Mouse (Mus musculus): Measurements from ENCODE around the gene 9130230L23Rik. TPM values are rescaled to one million over a fixed set of nuclear protein-coding genes. Genes with fewer than 3 reads are reported as not detected.

9130230L23Rik gene
- polyA plus RNA-seq, 1 experiment: not detected

DNA sequence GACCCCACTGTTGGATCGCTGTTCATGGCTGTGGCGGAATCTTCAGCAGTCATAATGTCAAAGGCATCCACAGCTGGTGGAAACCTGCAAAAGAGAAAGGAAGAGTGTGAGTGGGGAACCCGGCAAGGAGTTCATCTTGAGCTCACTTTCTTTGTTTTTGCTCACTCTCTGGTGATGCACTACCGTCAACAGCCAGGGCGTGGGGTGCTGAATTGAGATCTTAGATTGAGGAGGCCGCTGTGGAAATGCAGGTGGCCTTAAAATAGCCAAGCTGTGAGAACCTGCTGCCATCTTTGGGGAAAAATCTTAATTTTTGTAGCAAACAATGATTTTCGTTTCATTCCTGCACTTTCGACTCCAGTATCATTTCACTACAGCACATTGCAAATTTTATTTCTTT is 23.1 kb upstream of the 9130230L23Rik start:
- no peak for TF ChIP-seq GATA1 (IDR thresholded peaks at IDR 0.05; ENCODE audit: low read length)

DNA sequence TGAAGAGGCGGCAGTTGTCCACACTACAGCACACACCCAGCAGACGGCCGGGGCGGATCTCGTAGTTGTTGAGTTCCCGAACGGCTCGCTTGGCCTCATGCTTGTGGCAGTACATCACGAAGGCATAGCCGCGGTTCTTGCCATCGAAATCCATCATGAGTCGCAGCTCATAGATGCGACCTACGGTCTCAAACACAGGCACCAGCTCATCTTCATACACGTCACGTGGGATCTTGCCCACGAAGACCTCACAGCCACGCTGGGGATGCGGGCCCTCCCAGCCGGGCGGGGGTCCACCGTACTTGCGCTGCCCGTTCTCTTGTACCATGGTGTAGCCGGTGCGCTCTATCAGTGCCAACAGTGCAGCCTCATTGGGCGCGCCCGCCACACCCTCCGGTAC is 22.7 kb upstream of the 9130230L23Rik start:
- no peak for TF ChIP-seq GATA1 (IDR thresholded peaks at IDR 0.05; ENCODE audit: low read length)

DNA sequence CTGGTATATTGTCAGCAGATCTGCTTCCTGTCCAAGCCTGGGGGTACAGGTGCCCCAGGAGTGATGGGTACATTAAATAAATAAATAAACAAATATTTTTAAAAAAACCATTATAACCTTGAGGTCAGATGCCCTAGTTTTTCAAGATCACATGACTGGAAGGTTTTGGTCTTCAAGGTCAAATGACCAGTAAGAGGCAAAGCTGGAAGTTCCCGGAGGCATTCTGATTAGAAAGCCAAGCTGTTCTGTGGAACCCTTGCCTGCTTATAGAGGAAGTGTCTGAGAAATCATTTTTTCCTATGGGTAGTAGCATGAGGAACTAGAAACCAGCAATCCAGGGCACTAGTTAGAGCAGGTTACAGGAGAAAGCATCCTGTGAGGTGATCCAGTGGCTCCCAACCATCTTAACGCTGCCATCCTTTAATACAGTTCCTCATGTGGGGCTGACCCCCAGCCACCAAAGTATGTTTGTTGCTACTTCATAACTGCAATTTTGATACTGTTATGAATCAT is 11.4 kb upstream of the 9130230L23Rik start:
- no peak for TF ChIP-seq GATA1 (IDR thresholded peaks at IDR 0.05; ENCODE audit: low read length)

DNA sequence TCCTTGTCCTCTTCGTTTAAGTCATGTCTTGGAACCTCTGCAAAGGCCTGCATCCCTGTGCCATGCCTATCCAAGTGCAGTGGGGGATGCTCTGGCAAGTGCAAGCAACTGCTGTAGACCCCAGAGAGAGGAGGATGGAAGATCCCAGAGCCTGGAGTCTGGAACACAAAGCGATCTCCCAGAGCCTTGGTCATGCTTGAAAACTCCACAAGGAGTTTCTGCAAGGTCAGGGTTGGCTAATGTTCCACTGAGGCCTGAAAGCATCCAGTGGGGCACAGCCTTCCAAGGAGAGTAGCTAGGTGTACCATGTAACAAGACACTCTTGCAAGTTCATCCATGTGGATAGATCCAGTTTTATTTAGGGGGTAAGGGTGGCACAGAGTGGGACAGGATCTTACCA is 10.4 kb upstream of the 9130230L23Rik start:
- TF ChIP-seq GATA1 (IDR thresholded peaks at IDR 0.05; ENCODE audit: low read length): no peak

DNA sequence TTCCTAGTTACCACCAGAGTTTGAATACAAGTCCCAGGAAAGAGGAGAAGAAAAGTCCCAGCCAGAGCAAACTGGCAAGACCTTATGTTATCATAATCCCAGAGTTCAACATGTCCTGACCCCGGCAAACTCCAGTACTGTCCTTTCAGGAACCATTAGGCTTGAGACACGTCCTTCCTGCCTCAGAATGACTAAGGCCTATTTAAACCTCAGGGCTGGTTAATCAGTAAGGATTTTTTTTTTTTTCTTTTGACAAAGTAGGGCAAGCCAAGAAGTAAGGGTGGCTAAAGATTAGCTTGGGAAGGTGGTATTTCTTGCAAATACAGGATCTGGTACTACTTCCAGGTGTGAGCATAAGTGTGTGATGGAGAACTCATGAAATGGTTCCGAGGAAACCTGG is 9.9 kb upstream of the 9130230L23Rik start:
- no peak for TF ChIP-seq GATA1 (IDR thresholded peaks at IDR 0.05; ENCODE audit: low read length)

DNA sequence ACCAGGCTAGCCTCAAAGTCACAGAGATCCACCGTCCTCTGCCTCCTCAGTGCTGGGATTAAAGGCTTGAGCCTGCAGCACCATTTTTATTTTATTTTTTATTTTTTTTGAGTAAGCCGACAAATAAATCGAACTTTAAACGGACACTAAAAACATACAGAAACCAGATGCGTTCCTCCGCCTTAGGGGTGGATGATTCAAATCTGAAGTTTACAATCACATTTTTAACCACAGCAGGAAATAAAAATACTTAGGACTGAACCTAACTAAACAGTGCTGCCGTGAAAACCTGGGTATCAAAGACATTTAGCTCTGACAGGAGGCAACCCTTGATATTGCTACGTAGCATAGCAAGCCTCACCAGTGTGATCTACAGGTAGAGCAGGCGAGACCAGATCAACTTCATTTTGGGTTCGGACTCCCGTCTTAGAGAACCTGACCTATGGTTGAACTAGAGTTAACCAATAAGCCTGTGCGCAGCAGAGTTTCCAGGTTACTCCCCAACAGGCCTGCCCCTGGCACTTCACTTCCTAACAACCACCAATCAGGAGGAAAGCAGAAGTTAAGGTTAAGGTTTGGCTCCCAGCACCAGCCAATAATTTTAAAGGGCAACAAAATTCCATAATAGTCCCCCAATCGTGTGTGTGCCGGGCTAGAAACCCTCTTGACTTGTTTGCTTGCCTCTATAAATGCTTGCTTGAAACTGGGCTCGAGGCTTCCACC is 4.3 kb upstream of the 9130230L23Rik start:
- no peak for TF ChIP-seq GATA1 (IDR thresholded peaks at IDR 0.05; ENCODE audit: low read length)

DNA sequence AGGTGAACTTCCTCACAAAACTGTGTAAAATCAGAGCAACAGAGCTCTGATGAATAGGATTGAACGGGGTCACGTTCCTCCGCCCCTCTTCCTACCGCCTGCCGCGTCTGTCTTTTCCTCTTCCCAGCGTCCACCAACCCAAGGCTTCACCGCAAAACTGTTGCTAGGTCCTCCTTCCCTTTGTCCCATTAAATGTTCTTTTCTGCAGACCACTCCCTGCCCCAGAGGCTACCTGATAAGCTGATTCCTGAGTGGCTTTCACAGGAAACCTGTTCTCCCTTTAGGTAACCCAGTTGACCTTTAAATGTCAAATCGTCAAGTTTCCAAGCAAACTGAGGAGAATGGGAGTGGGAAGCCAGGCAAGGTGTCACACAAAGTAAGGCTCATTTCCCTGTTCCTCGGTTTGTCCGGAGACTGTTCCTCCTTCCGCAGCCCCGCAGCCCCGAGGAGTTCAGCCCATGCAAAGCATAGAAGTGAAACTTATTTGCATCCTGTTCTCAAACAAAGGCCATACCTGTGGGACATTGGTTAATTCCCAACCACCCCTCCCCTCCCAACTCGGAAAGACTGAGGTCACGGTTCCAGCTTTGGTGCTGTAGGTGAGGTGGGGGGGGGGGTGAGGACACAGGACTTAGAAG is 1.1 kb upstream of the 9130230L23Rik start:
- no peak for TF ChIP-seq GATA1 (IDR thresholded peaks at IDR 0.05; ENCODE audit: low read length)

DNA sequence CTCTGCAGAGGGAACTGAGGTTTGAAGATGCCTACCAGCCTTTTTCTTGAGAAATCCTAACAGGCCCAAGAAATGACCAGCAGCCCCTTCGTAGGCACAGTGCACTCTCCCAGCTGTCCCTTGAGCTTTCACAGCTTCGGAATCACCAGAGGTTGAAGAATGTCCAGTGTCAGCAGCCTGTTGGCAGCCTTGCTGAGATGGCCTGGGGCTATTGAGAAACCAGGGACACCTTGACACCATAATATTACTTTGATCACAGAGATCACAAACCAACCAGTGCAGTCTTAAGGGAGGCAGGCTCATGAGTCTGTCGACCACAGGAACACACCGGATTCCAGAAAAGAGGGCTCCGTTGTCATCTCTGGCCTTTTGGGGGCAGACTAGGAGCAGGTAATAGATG is 2.9 kb downstream of the 9130230L23Rik start:
- TF ChIP-seq GATA1 (IDR thresholded peaks at IDR 0.05; ENCODE audit: low read length): no peak

DNA sequence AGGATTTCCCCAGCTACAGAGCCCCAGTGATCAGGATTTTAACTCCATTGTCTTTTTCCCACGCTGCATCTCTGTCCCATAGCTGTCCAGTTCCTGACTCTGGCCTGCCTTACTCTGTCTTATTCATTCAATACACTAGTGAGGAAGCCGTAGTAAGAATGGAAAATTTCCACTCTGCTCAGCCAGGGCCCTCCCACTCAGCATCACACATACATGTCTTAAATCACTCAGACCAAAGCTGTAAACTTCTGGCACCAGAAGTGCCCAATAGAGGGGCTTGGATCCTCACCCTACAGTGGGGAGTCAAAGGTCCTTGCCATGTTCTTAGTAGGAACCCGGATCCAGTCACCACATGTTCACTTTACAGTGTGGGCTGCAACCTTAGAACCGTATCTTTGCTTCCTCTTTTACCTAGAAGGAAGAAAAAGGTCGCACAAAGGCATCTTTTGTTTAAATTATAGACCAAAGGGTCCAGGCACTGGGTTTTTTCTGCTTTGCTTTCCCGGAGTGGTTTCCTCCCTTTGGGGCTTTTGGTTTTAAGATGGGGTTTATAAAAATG is 3.4 kb downstream of the 9130230L23Rik start:
- TF ChIP-seq GATA1 (IDR thresholded peaks at IDR 0.05; ENCODE audit: low read length): no peak

DNA sequence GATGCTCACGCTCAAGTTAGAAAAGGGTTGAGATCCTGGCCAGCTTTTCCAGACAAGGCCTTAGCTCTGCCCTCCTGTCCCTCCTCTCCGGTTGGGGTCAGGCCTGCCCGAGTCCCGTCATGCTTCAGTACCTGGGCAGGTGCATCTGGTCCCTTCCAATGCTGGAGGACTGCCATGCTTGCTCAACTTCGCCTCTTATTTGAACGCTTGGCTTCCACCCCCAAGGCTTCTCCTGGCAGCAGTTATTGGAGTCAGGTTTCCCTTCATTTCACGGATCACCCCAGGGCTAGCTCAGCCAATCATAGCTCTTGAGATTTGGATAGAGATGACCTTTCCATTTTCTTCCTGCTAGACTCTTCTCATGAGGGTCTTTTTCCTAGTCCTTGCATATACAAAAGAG is 4.0 kb downstream of the 9130230L23Rik start:
- no peak for TF ChIP-seq GATA1 (IDR thresholded peaks at IDR 0.05; ENCODE audit: low read length)

DNA sequence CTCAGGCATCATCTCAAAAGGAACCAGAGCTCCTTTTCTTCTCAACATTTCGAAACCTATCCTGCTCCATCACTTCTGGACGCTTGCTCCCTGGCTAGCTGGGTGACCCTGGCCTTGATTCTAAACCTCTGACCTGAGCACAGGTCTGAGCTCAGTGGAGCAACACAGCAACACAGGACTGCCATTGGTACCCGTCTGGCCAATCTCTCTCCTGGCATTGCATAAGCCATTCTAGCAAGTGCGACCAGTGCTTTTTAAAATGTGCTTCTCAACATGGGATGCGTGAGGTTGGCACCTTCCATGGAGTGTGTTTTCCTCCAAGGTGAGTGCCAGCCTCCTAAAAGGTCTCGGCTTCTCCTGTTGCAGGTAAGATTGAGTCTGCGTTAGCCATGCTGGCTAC is 5.0 kb downstream of the 9130230L23Rik start:
- TF ChIP-seq GATA1 (IDR thresholded peaks at IDR 0.05; ENCODE audit: low read length): no peak

DNA sequence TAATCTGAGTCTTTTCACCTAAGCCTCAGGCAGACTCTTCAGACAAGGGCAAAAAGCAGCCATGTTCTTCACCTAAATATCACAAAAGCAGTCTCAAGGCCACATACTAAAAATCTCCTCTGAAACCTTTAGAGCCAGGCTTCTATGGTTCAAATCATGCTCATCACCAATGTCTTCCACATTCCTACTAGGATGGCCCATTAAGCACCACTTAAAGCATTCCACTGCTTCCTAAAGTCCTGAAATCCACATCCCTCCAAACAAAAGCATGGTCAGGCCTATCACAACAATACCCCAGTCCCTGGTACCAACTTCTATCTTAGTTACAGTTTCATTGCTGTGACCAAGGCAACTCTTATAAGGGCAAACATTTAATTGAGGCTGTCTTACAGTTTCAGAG is 6.3 kb downstream of the 9130230L23Rik start:
- no peak for TF ChIP-seq GATA1 (IDR thresholded peaks at IDR 0.05; ENCODE audit: low read length)

DNA sequence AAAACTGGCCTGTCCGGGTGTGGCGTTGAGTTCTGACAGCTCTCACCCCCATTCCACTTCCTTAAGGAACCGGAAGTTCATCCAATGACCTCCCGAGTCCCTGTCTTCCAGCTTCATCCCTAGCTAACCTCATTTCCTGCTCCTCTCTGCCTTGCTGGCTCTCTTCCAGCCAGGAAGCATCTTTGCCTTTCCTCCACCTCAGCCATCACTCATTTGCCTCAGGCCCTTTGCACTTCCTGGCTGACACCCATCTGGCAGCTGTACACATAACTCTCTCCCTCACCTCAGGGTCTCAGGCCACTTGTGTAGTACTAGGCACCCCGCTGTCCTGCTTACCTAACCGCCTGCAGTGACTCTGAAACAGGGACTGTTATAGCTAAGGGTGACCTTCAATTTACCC is 9.4 kb downstream of the 9130230L23Rik start:
- TF ChIP-seq GATA1 (IDR thresholded peaks at IDR 0.05; ENCODE audit: low read length): no peak

DNA sequence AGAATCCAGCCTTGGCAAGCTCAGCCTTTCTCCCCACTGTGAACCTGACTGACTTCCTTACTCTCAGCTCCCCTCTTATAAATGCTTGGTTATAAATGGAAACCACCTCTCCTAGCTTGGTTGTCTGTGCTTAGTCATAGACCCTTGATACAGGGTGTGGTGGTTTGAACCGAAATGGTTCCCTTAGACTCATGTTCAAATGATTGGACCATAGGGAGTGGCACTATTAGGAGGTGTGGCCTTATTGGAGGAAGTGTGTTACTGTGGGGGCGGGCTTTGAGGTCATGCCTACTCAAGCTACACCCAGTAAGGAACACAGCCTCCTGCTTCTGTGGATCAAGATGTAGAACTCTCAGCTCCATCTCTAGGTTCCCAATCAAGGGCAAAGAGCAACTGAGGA is 12.9 kb downstream of the 9130230L23Rik start:
- no peak for TF ChIP-seq GATA1 (IDR thresholded peaks at IDR 0.05; ENCODE audit: low read length)

DNA sequence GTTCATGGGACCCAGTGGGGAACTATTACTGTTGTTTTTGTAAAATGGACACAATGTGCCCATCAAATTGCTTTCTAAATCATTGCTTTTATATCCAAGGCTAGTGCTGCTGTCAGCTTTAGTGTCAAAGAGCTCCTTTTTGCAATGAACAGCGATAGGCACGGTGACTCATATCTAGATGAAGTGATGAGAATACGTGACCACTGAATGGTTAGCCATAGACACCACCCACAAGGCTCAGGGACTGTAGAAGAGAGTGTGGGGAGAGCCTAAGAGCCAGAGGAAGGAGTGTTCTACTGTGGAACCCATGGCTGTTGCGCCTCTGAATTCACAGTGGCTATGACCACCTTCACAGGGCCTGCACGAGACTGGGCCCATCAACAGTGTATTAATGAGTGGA is 17.7 kb downstream of the 9130230L23Rik start:
- TF ChIP-seq GATA1 (IDR thresholded peaks at IDR 0.05; ENCODE audit: low read length): no peak

DNA sequence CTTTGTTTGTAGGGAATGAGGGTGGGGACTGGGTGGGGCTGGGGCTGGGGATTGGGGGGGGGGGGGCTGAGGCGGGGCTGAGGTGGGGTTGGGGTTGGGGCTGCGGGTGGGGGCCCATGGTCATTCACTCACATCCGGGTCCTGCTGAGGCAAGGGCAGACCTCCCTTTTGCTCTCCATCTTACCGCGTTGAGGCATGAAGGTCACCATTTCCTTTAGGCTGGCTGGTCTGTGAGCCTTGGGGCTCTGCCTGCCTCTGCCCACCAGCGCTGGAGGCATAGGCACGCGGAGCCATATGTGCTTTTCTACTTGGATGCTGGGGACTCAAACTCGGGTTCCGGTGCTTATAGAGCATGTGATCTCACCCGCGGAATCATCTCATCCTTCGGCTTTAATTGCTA is 28.4 kb downstream of the 9130230L23Rik start:
- no peak for TF ChIP-seq GATA1 (IDR thresholded peaks at IDR 0.05; ENCODE audit: low read length)

DNA sequence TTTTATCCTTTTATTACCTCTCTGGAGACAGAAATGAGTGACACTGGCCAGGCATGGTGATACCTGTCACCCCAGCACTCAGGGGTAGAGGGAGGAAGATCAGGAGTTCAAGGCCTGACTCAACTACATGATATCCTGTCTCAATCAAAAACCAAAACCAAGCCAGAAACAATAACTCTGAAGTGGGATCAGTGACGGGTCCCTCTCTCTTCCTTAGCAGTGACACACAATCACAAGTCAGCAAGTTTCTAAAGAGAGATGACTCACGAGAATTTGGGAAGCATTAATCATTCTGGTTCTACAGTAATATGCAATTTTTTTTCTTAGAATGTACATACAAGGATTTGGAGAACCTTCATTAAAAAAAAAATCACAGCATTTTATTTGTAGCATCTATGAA is 30.9 kb downstream of the 9130230L23Rik start:
- TF ChIP-seq GATA1 (IDR thresholded peaks at IDR 0.05; ENCODE audit: low read length): no peak

All from G1E-ER4 (cell line).